Mouse (Mus musculus): ENCODE measurements at regions not wholly inside any gene's neighbourhood (a gene's known extent, or its start where the extent isn't known, plus 50 kb on each side); places are given as distances from the start of the nearest gene placed in this dataset.

DNA sequence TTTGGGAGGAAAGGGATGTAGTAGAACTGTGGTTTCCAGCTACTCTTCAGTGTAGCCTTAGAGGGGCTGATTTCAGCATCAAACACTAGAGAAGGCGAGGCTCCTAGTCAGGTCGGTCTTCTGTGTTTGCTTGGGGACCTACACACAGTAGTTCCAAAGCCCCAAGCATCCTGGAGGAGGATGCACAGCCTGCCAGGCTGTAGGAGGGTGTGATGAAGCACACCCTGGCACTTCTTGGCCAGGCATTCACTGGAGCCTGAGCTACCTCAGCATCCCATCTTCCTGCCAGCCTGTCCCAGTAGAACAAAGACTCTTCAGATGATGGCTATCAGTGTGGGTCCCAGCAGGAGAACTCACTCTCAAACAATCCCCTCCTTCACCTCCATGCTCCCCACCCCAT is 233.4 kb upstream of the Tbx18 start:
- DNase-seq (ENCODE audit: low spot score): no peak

DNA sequence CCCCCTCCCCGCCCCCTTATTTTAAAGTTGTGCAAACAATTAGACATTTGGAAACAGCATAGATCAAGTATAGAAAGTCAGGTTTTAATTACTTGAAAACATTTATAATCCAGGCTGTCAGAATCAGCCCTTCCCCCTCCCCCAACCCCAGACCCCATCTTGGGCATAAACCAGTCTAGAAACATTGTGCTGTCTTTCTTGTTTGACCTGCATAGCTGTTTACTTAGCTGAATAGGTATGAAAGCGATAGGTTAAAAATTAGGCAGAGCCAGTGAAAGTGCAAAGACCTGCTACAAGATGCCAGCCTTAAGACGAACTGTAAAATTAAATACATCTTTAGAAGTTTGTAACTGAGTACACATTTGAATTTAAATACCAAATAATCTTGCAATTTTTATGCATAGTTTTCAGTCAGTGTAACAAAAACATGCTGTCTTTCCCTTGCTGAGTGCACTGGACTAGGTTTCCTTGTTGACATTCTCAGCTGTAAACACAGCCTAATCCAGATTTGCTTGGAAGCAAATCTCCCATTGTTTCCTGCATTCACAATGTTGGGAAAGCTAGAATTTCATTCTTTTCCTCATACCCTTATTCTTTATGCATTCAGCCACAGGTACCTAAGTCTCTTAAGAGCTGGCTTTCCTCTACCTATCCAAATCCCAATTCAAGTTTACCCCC is 234.2 kb upstream of the Tbx18 start:
- DNase-seq (ENCODE audit: low spot score): no peak

DNA sequence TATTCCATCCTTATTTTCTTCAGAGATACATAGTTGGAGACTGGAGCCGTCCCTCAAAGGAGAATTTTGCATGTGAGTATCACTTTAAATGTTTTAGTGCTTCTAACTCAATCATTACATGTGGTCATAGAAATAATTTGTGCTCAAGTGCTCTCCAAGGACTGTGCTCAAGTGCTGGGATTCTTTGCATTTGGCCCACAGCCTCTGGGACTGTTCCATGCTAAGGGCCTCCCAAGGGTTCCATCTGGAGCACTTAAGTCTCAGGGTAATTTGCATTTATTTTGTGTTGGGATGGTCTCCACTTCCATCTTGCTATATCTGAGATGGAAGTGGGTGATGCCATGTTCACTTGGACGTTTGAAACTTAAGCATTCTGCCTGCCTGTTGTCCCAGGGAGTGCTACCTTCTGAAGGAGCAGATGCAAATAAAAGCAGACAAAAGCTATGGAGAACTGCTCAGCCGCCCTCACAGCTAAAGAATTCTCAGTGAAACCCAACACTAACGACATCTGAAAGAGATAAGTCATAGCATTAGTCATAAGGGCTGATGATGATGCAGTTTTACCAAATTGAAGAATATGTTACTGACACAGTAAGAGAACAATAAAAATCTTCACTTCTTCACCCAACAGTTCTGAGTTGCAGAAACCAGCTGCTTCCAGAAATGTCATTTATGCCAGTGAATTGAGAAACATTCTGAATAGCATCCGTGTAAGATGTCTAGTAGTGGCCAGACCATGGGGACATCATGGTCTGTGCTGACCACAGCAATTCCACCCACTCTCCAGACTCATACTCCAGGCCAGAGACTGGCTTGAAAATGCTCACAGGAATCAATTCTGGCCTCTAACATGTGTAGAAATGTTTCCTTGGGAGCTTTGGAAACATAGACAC is 237.4 kb upstream of the Tbx18 start:
- no peak for DNase-seq (ENCODE audit: low spot score)

DNA sequence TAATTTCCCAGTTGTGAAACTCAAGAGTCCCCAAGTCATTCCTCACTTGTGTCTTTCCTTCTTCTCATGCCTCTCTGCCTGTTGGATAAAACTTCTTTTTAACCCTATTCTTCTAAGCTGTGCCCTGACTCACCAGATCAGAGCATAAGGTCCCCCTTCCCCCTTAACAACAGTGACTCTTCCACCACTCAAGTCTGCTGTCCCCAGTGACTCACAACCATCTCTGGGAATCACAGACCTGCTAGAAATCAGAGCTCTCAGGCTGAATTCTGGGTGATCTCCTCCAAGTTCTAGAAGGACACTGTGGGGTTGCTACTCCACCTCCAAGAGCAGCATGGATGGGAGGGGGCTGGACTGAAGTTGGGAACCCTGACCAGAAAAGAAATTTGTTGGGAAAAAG is 239.5 kb upstream of the Tbx18 start:
- DNase-seq (ENCODE audit: low spot score): no peak

DNA sequence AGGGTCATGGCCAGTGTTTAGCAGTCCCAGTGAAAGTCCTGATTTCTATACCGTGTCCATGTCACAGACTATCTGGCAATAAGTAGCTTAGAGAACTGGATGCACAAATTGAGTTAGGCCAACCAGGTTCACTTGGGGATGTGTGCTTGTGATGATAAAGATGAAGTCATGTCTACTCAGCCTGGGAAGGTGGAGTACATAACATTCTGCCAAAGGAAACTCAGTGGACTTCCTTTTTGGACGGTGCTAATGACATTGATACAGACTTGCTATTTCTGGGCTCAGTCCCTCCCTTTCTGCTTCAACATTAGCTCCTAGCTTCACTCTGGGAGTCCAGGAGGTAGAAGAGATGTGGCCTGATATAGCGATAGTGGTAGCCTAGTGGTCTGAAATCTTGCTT is 240.7 kb upstream of the Tbx18 start:
- DNase-seq (ENCODE audit: low spot score): no peak

DNA sequence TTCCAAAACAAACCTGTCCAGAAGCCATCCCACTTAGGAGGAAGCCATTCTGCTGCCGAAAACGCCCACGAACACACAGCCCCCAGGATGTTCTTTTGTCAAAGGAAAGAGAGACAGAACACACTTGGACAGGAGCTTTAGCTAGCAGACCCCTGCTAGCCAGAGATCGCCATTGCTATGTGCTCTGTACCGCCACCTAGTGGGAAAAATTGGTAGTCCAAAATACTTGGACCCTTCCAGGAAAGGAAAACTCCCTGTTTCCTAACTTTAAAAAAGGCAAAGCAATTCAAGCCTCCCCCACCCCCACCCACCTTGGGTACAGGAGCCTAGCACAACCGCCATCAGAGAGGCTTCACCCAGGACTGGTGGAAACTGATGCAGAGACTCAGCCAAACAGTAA is 242.5 kb upstream of the Tbx18 start:
- no peak for DNase-seq (ENCODE audit: low spot score)

DNA sequence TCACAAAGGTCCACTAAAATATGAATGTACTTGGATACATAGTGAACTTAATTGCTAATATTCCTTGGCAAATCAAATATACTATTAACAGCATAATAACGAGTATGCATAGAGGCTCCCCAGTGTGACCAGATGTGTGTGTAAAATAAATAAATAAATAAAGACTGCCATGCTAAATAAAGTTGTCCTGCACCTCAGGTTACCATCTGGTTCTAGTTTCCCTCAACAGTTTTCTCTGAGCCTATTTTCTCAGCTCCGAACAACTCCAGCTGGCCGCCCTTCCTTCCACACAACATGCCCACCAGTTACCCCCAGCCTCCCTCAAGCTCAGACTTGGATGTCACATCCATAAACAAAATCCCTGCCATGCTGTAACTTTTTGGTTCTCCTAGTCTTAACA is 253.8 kb upstream of the Tbx18 start:
- no peak for DNase-seq (ENCODE audit: low spot score)

DNA sequence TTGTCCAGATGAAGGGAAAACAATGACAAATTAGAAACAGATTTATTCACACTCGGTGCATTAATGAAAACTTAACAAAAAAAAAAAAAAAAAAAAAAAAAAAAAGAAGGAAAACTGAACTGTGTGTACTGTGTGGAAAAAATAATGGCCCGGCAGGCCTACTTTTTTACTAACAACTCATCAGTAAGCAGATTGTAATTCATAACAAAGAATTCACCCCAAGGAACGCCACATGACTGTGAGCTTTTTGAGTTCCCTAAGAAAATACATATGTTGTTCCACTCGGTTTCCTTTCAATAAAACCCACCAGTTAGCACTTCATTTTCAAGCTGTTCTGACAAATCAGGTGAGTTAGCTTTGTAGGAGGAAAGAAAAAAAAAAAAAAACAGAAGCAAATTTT is 254.4 kb upstream of the Tbx18 start:
- DNase-seq (ENCODE audit: low spot score): no peak

DNA sequence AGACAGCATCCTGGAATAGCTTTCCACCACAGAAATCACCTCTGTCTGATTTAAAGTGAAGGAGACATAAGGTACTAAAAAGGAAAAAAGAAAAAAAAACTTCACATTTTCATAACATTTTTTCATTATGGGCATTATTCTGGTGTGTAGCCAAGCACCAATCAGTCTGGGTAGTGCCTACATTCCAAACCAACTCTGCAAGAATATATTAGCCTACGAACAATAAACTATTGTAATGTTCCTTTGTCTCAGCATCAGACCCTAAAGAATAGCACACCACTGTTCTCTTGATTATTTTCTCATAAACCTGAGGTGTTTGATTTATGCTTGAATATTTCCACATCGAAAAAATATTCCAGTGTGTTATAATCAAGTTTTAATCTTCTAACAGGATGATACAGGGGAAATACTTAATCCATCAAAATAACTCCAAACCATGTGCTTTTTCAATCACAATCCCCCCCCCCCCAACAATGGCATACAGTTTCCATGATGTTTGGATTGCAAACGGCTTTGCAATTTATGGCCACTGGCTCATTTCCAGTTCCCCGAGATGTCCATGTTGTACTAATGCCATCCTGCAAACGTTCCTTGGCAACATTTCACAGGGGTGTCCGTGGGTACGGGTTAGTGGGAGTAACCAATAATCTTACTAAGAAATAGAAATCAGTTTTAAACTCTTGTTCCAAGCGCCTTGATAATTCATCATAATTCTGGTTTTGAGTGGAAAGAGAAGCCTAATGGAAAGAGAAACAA is 275.1 kb upstream of the Tbx18 start:
- DNase-seq (ENCODE audit: low spot score): no peak

DNA sequence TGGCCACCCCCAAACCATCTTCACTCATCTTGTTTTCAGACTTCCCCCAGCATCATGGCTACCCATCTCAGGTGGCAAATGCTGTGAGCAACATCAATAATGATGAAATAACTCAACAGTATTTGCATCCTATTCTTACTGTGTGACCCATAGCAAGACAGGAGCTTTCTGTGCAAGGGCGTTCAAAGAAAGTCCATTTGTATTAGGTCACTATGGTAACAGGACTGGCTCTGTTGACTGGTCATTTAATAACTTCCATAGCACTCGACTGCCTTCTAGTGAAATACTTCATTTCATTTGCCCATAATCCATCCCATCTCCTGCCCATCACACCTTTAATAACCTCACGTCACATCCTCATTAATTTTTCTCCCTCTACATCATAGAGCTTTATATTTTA is 292.7 kb upstream of the Tbx18 start:
- no peak for DNase-seq (ENCODE audit: low spot score)

DNA sequence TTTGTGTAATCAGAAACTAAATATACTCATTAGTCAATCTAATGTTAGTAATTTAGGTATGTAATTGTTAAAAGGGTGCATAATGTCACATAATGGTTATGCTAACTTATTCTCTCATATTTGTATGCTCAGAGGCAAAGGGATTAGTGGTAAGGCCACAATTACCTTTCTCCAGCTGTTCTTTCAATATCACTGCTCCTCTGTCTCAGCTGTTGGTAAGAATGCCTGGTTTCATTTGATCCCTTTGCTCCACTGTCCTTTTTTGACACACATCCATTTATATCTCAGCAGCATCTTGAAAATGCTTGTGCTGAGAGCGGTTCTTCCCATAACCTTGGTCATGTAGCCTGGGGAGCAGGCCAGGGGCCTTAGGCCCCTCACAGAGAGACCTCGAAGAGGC is 294.9 kb upstream of the Tbx18 start:
- no peak for DNase-seq (ENCODE audit: low spot score)

DNA sequence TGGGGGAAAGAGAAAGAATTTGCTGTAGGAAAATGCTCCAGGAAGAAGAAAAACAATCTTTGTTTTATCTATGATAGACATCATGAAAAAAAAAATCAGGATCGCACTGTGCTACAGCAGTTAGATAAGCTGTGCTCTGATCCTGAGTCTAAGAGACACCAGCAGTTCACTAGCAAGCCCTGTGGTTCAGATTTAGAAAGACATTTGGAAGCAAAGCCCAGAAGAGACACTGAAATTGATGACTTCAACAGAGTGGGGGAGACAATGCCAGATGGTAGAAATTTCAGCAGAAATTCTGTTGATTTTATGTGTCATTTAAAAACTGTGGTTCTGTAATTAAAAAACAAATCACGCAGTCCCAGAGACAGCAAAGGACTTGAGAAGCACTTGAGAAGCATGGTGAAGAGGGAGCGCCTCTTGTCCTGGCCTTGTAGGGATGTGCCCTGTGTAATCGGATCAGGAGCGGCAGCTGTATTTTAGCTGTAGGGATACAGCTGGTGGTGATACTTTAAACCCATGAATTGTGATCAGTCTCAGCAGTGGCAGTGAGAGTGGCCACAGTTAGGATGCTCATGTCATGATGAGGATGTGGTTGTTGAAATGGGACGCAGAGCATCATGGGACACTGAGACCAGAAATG is 296.4 kb upstream of the Nt5e start:
- no peak for DNase-seq (ENCODE audit: low spot score)

DNA sequence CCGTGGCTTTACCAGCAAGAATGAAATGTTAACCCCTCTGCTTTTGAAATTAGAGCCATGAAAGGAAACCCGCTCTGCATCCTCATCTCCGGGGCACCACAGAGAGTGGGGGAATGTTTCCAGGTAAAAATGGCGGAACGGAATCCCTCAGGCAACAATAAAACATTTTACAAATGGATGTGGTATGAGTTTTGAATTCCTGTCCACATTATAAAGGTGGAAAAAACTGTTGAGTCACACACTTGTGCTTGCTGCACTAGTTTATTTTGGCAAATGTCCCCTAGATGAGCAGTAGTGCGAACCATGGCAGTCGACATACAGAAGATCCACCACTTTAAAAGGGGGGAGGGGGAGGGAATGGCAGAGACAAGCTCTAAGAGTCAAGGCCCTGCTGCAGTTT is 289.4 kb upstream of the Nt5e start:
- no peak for DNase-seq (ENCODE audit: low spot score)

DNA sequence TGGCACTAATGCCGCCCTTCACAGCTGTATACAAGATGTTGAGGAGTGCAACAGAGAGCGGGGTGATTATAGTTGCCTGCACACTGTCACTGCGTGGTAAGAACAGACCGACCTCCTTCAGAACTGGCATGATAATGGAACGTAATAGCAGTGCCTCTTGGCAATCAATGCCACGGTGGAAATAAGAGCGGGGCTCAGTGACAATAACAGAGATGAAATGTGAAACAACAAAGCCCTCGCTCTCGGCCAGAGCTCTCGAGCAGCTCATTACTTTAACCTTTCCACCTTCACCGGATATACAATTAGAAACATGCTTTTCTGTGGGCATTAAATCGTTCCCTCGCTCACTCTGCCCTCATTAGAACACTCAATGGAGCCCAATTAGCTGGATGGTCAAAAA is 277.7 kb upstream of the Nt5e start:
- DNase-seq (ENCODE audit: low spot score): no peak

DNA sequence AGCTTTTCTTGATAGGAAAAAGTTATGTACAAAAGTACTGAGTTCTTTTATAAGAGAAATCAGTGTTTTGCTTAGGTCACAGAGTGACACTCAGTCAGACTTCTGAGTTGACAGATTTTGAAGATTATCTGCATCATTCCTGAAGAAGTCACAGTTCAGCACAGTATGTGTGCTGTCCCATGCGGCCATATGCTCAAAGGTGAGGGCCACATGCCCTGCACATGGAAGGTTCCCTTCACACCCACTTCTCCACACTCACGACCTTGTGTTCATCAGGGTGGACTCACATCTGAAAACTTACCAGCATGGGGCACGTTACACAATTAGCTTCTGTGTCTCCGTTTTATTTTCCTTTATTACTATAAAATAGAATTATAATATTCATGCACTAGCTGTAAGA is 277.2 kb upstream of the Nt5e start:
- DNase-seq (ENCODE audit: low spot score): no peak

DNA sequence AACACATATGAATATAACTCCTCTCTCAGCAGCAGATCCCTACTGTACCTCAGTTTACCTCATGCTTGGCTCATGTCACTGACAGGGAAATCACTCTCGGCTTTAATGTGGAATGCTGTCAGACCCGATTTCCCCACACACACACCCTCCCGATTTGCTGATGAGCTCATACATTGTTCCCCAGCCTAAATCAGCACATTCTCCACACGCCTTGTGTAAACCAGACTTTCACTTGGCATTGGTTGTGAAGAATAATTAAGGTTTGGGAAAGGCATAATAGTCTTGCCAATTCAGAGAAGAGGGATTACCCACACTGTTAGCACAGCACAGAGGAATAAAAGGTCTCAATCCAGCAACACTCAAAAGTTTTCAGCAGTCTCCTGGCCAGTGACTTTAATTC is 268.4 kb upstream of the Nt5e start:
- DNase-seq (ENCODE audit: low spot score): no peak

DNA sequence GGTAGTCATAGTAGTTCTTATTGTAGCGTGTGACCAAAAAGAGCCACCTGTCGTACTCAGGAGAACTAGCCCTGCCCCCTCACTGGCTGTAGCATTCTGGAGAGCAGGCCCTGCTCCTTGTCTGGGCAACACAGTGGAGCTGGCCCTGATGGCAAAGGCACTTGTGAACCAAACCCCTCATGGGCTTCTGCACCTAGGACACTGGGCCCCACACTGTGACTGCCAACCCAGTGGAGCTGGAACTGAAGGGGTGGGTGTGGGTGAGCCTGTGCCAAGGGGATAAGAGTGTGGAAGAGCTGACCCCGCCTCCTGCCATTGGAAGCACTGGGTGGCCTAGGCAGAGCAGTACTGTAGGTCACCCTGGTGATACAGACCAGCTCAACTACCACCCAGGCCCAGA is 268.0 kb upstream of the Nt5e start:
- no peak for DNase-seq (ENCODE audit: low spot score)

DNA sequence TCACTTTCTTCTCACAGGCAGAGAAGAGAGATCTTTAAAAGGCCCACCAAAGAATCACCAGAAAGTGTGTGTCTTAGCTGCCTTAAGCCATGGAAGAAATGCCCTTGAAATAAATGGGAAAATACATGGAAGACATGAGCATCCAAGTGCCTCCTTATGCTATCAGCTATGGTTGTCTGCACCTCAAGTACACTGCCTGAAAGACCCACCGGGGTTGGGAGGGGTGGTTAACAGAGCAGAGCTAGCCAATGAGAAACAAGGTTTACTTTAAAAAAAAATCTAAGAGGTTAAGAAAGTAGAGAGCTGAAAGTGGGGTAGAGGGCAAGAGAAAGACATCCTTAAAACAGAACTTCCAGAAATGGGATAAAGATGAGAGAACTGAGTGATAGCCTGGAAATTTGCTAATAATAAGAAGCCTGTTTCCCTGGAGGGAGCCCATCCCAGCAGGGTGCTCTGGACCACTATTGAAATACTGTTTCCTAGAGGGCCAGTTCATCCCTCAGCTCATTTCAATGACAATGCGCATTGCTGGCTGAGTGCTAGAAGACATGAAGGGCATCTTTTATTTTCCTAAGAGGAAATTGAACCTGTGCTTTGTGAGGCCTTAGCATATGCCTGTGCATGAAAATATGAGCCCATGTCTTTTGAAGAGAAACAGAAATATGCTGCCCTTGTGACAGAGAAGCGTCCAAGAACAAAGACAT is 262.9 kb upstream of the Nt5e start:
- no peak for DNase-seq (ENCODE audit: low spot score)

DNA sequence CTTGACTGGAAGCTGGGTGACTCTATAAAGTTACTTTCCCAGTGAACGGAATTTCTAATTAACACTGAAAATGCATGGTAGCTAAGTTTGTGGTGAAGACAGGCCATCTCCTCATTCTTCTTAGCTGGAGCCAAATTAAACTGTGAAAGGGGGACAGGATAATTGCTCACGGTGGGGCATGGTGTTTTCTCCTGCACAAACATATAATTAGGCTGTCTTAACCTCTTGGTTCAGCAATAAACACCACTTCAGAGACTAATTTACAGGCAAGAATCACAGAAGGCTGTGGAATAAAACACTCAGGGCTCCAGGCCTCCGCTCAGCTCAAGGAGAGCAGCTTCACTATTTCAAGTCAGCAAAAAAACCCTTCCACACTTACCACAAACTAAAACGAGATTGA is 261.9 kb upstream of the Nt5e start:
- DNase-seq (ENCODE audit: low spot score): no peak

DNA sequence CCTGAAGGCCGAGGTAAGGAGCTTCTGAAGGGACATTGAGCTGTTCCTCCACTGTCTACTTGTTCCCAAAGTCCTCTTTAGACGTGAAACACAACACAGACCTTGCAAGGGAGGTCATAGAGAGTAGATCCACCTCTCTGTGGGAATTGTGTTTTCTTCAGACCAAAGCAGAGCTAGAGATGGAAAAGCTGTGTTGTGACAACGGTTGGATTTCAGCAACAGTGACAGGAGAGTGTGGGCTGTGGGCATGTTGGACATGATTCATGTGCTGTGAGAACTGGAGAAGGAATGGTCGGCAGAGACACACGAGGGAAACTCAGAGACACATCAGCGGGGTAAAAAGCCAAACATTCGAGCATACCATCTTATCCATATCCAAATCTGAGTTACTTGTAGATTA is 261.2 kb upstream of the Nt5e start:
- DNase-seq (ENCODE audit: low spot score): no peak

DNA sequence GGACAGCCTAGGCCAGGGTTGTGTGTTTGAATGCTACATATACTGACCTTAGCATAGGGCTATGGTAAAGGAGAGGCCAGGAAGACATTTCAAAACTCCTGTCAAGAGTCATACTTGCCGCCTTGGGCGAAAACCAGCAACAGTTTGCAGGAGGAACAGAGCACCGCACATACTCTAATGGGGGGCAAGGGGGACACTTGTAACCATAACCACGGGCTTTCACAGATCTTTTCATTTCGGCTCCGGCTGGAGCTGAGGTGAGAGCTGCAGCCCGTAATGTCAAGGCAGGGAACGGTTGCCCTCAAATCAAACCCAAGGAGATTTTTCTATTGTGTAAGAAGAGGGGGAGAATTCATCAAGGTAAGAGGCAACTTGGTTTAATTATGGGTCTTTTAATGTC is 258.7 kb upstream of the Nt5e start:
- no peak for DNase-seq (ENCODE audit: low spot score)

DNA sequence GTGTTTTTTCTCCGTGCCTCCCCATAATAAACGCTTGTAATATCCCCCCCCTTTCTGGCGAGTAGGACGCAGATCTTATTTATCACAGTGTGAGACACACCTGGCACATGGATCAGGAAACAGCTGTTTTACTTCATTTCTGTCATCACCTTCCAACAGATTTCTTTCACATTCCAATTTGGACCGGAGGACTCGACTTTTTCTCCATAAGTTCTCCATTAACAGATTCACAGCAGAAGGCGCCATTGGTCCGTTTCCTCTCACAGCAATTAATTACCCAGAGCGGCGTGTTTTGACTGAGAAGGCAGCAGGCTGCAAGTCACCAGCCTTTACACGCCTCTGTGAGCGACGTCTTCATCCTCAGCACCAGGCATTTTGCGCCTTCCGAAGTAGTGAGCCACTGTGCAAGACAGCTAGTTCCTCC is 258.1 kb upstream of the Nt5e start:
- DNase-seq (ENCODE audit: low spot score): no peak

Data from T-cell, adult 2 months (primary cell).